Mouse (Mus musculus) kidney, adult 2 months (tissue): ENCODE data around the gene Tfip11. TPM values are rescaled to one million over a fixed set of nuclear protein-coding genes. Genes with fewer than 3 reads are reported as not detected.

Source experiments
- DNase-seq: peaks from one replicate; pipeline ENCODE4 v3.0.0; 2021
- H3K27ac ChIP-seq: fragments of 200-500 bp; 2 replicates; pipeline ENCODE4 v1.5.1; 2012; ENCODE audit warnings: low read depth, low read length, control low read depth, inconsistent platforms; ENCODE audit not compliant: insufficient read depth
- H3K27me3 ChIP-seq: fragments of 200-500 bp; replicated peaks from 2 replicates; pipeline ENCODE4 v1.6.1; 2012; ENCODE audit warnings: mild to moderate bottlenecking, moderate library complexity, low read length, inconsistent platforms; ENCODE audit not compliant: control insufficient read depth, insufficient read depth
- H3K36me3 ChIP-seq: fragments of 200-500 bp; 2 replicates; pipeline ENCODE4 v1.6.1; 2012; ENCODE audit warnings: mild to moderate bottlenecking, moderate library complexity, low read length, inconsistent platforms; ENCODE audit not compliant: control insufficient read depth, insufficient read depth
- H3K4me1 ChIP-seq: fragments of 200-500 bp; 2 replicates; pipeline ENCODE4 v1.6.1; 2011; ENCODE audit warnings: low read length; ENCODE audit not compliant: control insufficient read depth, insufficient read depth
- H3K4me3 ChIP-seq: fragments of 200-500 bp; 2 replicates; pipeline ENCODE4 v1.5.1; 2011; ENCODE audit warnings: mild to moderate bottlenecking, low read depth, low read length, control low read depth; ENCODE audit not compliant: insufficient read depth
- CTCF ChIP-seq: fragments of 200-500 bp; conservative IDR thresholded peaks from 2 replicates; pipeline ENCODE4 v1.5.1; 2011; ENCODE audit warnings: low read depth, mild to moderate bottlenecking, control low read depth, low read length, moderate library complexity, mixed read lengths; ENCODE audit not compliant: insufficient read depth, insufficient read length
- POLR2A ChIP-seq: fragments of 200-500 bp; IDR thresholded peaks from one replicate; pipeline ENCODE4 v1.6.1; 2011; ENCODE audit warnings: low read depth, low read length, control low read depth
- WGBS: fragments of 180-500 bp; shearing (Covaris S2); methylation state at CpG from one replicate; pipeline ENCODE4 v1.1.7; 2018; 5-methylcytosine and 5-hydroxymethylcytosine counted together
- polyA plus RNA-seq: library from polyadenylated mRNA; depleted of rRNA; stranded (reverse); fragments of >200 nt; gene quantifications from 2 replicates; pipeline ENCODE4 v1.2.3, GENCODE M21; 2012; rRNA removed

Gene Tfip11
- 26.7 and 29.1 TPM in 2 replicates for polyA plus RNA-seq

DNA sequence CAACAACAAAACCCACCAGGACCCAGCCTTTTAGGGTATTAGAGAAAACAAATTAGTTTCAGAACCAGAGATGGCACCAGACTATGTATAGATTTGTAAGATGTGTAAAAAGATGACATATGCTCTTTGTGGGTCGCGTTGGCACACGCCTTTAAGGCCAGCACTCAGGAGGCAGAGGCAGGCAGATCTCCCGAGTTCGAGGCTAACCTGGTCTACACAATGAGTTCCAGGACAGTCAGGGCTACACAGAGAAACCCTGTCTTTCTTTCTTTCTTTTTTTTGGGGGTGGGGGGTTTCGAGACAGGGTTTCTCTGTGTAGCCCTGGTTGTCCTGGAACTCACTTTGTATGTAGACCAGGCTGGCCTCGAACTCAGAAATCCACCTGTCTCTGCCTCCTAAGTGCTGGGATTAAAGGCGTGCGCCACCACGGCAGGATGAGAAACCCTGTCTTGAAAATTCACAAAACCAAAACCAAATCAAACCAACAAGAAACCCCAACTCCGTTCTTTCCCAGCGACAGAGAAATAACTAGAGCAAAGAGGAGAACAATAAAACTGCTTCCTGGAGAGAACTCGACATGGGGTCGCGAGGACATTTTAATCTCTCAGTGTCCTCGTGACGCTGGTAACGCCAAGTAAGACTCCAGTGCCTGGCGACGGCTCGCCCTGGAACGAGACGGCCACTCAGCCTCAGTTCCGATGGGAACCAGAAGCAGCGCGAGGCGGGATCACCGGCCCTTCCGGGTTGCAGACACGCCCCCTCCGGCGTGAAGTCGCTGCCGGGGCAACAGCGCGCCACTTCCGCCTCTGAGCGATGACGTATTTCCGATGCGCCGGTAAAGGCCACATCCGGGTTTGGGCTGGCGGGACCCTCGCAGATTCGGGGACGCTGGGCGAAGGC lies at the start of gene Tfip11:
Gene Tfip11 (plus strand): TSS at position 813 of the 900 bp plus-strand sequence.
- no peaks in the 10 kb centered on the region for H3K27me3 ChIP-seq
- no peaks in the 10 kb centered on the region for H3K36me3 ChIP-seq
- DNase-seq, result peak; percentile 97
- TF ChIP-seq CTCF (0 out of 2 replicates have a peak, but pooled peaks have one; percentile 23), POLR2A (peak; percentile 64)
- H3K4me3 ChIP-seq, result peak within 1 kb of the TSS; percentile 96
- WGBS, result 7% methylated on average over 48 of the region's 48 CpGs
- H3K27ac ChIP-seq, result peak within 1 kb of the TSS; percentile 71
- peaks cover 3% of the 10 kb centered on the region; the same call in 1 of the 2 replicates for H3K4me1 ChIP-seq

DNA sequence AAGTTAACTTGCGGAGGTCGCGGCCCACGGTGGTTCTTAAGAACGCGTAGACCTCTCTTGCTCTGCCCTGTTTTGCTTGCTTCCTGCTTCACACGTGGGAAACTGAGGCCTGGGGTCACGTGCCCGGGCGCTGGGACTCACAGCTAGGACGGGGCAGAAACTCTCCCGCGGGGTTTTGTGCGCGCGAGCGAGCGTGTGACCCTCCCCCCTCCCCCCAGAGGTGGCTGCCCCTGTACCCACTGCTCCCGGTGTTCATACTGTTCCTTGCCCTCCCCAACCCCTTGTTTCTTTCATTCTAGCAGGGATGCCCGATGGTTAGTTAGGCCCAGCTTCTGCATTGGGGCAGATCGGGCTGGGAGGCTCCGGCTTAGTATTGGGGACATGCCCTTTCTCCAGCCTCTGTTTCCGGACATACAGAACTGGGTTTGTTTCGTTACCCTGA lies 49.2 kb upstream of the Tfip11 start:
- Histone ChIP-seq H3K4me1 (peaks cover 3% of the 10 kb centered on the region; the same call in 1 of the 2 replicates), H3K27me3 (no peaks in the 10 kb centered on the region), H3K36me3 (no peaks in the 10 kb centered on the region), H3K4me3 (peak overlapping the region; percentile 74), H3K27ac (peak overlapping the region; percentile 76)
- under 1% methylated on average over 24 of the region's 24 CpGs for WGBS
- TF ChIP-seq CTCF (no peak), POLR2A (no peak)
- no peak for DNase-seq

DNA sequence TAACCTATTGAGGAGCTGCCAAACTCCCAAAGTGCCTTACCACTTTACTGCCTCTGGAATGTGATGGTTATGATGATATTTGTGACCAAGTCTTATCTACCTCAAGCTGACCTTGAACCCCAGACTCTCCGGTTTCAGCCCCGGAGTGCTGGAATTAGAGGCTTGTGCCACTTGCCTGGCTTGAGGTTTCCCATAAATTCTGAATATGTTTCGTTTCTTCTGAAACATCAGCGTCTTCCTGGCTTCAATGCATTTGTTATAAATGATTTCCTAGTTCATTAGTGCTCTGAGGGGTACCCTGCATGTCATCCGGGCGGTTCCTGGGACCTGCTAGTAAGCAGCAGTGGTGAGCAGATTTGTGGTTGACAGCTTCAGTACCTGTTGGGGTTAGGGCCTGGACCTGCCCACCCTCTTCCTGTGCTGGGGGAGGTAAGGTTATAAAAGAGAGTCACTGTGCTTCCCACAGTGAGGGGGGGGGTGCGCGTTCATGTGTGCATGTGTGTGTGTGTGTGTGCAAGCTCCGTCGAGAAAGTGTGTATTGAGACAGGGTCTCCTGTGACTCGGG lies 48.2 kb upstream of the Tfip11 start:
- Histone ChIP-seq H3K4me1 (peaks cover 4% of the 10 kb centered on the region), H3K36me3 (no peaks in the 10 kb centered on the region), H3K27ac (no peak overlapping the region), H3K27me3 (no peaks in the 10 kb centered on the region), H3K4me3 (no peak overlapping the region)
- WGBS, result 52% methylated on average over 11 of the region's 11 CpGs
- DNase-seq, result no peak
- TF ChIP-seq CTCF (no peak), POLR2A (no peak)

DNA sequence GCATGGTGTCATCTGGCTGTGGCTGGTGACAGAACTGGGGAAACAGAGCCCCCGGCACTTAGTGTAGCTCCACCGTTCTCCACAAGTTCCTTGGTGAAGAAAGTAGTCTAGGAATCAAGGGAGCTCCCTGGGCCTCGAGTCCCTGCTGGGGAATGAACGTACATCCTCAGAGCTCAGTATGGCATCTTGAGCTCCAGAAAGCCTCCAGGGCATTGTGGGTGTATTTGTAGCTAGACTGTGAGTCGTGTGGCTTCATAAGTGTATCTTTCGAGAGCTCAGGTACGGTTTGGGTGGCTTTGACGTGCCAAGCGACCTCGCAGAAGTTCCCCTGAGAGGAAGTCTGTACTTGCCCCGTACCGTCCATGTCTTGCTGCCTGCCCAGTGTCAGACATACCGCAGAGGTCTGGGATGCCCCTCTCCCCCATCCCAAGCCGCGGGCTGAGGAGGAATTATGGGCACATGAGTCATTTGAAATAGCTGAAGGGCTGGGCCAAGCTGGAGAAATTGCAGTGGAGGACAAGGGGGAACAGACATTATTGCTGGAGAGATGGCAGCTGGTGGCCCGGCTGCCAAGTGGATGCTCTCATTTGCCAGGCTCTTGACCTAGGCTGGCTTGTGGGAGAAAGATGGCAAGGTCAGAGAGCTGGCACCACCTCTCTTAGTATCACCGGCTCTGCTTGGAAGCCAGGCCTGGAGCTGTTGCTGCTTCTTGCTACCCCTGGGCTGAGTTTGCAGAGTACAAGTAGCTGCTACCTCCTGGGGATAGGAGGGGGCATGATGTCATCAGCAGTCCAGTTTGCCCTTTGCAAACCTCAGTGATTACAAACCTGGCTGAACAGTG lies 46.8 kb upstream of the Tfip11 start:
- no peak overlapping the region for H3K4me3 ChIP-seq
- TF ChIP-seq CTCF, result no peak
- no peak for TF ChIP-seq POLR2A
- 72% methylated on average over 17 of the region's 17 CpGs for WGBS
- DNase-seq, result no peak
- no peaks in the 10 kb centered on the region for H3K27me3 ChIP-seq
- no peaks in the 10 kb centered on the region for H3K36me3 ChIP-seq
- H3K27ac ChIP-seq, result no peak overlapping the region
- peaks cover 9% of the 10 kb centered on the region for H3K4me1 ChIP-seq

DNA sequence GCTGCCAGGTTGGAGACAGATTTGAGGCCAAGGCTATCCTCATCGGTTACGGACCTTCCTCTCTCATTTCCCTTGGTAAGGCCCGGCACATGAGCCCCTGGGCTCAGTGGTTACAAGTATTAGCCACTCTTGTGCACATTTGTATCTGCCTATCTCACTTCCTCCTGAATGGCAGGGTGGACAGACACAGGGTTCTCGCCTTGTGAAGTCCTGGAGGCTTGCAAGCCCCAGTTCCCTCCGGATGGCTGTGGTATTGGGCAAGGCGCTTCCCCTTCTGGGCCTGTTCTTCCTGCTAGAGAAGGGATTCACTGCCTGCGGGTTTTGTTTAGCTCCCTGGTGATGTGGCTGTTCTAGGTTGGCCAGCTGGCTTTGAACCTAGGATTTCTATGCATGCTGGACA lies 46.0 kb upstream of the Tfip11 start:
- WGBS, result 68% methylated on average over 7 of the region's 7 CpGs

DNA sequence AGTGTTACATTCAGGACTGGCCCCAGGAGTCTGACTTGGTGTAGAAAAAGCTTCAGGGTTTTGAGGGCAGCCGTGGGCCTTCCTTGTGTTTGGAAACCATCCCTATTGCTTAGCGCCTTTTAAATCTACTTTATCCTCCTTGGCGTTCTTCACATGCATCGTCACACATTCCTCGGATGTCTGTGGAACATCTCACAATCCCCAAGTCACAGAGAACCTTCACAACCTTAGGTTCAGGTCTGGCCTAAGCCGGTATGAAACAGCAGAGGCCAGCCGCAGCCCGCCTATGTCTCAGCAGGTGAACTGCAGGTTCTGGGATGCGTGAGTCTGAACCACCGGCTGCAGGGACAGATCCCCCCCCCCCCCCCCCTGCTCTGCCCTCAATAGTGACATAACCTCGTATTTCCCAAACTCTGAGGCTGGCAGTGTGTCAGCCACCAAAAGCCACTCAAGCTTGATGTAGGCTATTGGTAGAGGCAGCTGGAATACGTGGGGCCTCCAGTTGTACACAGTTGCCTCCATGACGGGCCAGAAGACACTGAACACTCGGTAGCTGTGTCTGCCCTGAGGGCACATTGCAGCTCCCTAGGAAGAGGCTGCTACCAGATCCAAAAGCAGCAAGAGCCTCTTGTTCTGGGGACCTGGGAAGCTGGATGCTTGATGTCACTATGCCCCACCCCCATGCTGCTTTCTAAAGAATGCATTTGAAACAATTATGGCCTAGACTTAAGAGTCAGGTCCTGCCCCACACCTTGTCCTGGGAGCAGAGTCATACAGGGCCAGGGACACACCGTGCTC lies 45.1 kb upstream of the Tfip11 start:
- 50% methylated on average over 15 of the region's 15 CpGs for WGBS
- TF ChIP-seq POLR2A (no peak), CTCF (no peak)
- H3K27ac ChIP-seq, result no peak overlapping the region; the same call in 1 of the 2 replicates
- no peak for DNase-seq
- no peaks in the 10 kb centered on the region for H3K36me3 ChIP-seq
- H3K4me1 ChIP-seq, result peaks cover 9% of the 10 kb centered on the region
- no peak overlapping the region for H3K4me3 ChIP-seq
- no peaks in the 10 kb centered on the region for H3K27me3 ChIP-seq

More for the DNA sequence above, 46.0 kb upstream of the Tfip11 start:
- Histone ChIP-seq H3K36me3 (no peaks in the 10 kb centered on the region), H3K27ac (no peak overlapping the region), H3K4me3 (no peak overlapping the region), H3K27me3 (no peaks in the 10 kb centered on the region), H3K4me1 (peaks cover 9% of the 10 kb centered on the region)
- TF ChIP-seq POLR2A (no peak), CTCF (no peak)
- DNase-seq, result no peak
